Comparison of ENCODE assay signal across 8 mouse cellular contexts in the genomic region with DNA sequence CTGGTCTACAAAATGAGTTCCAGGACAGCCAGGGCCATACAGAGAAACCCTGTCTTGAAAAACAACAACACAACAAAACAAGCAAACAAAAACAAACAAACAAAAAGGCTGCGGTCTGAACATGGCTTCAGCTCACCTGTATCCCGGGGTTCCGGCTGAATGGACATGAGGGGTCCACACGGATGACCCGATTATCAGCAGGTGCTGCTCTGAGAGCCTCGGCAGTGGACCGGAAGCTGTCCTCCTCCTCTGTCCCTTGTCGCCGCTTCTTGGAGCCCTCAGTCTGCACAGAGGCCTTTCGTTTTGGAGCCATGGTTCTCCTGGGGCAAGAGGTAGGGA. TPM values are rescaled to one million over a fixed set of nuclear protein-coding genes. Genes with fewer than 3 reads are reported as not detected.
DNase-seq lines count a peak whose midpoint lies in the region; ATAC-seq and TF ChIP-seq lines count a peak whose summit lies in the region.

A gene (plus strand): TSS at position 301 of the 339 bp plus-strand sequence.

- 76% methylated on average over 10 of the region's 10 CpGs for WGBS in lung, embryonic 15.5 days
- WGBS in hindbrain, embryonic 14.5 days, result 85% methylated on average over 10 of the region's 10 CpGs
- WGBS in limb, embryonic 13.5 days, result 90% methylated on average over 10 of the region's 10 CpGs
- WGBS in neural tube, embryonic 14.5 days, result 92% methylated on average over 10 of the region's 10 CpGs

- no peak for ATAC-seq in lung, embryonic 15.5 days (ENCODE audit: borderline replicate concordance, extremely low read depth, low FRiP score, low TSS enrichment)
- no peak for ATAC-seq in hindbrain, embryonic 14.5 days (ENCODE audit: low FRiP score)
- ATAC-seq in limb, embryonic 13.5 days (ENCODE audit: low FRiP score, low read depth), result no peak
- ATAC-seq in neural tube, embryonic 14.5 days (ENCODE audit: low read depth), result no peak

- no peaks in the 10 kb centered on the region for H3K9me3 ChIP-seq in lung, embryonic 15.5 days
- H3K9me3 ChIP-seq in hindbrain, embryonic 14.5 days (ENCODE audit: control insufficient read depth, low read length), result no peaks in the 10 kb centered on the region
- no peaks in the 10 kb centered on the region for H3K9me3 ChIP-seq in limb, embryonic 13.5 days
- H3K9me3 ChIP-seq in neural tube, embryonic 14.5 days (ENCODE audit: control insufficient read depth, low read length), result no peaks in the 10 kb centered on the region

- peak within 1 kb of the TSS; percentile 74 for H3K4me3 ChIP-seq in lung, embryonic 15.5 days
- peak within 1 kb of the TSS; percentile 76 for H3K4me3 ChIP-seq in gastrocnemius, adult 2 months
- no peak within 1 kb of the TSS for H3K4me3 ChIP-seq in hindbrain, embryonic 14.5 days (replicated peaks; ENCODE audit: low read length)
- peak within 1 kb of the TSS; percentile 79 for H3K4me3 ChIP-seq in limb, embryonic 13.5 days
- no peak within 1 kb of the TSS for H3K4me3 ChIP-seq in neural tube, embryonic 14.5 days (ENCODE audit: low read depth, low read length)

- no peak for TF ChIP-seq CTCF in gastrocnemius, adult 2 months (IDR thresholded peaks at IDR 0.05)

- peak within 1 kb of the TSS; percentile 76 for H3K27ac ChIP-seq in lung, embryonic 15.5 days
- peak within 1 kb of the TSS; percentile 96 for H3K27ac ChIP-seq in gastrocnemius, adult 2 months
- no peak within 1 kb of the TSS for H3K27ac ChIP-seq in hindbrain, embryonic 14.5 days
- peak within 1 kb of the TSS; percentile 62 for H3K27ac ChIP-seq in limb, embryonic 13.5 days
- H3K27ac ChIP-seq in neural tube, embryonic 14.5 days (ENCODE audit: low read depth, low read length), result no peak within 1 kb of the TSS

- intact Hi-C loops in gastrocnemius, adult 2 months (cut with DNase I), result loop anchor here (1.0 to 5.0 kb wide), 6 partner anchors 27 to 195 kb away; a partner anchor contains a TSS

- 0 out of 2 replicates have a peak, but pooled peaks cover under 1% of the 10 kb centered on the region for H3K36me3 ChIP-seq in lung, embryonic 15.5 days
- H3K36me3 ChIP-seq in hindbrain, embryonic 14.5 days (replicated peaks; ENCODE audit: control insufficient read depth, insufficient read depth), result peaks cover 4% of the 10 kb centered on the region; the same call in 1 of the 2 replicates
- H3K36me3 ChIP-seq in limb, embryonic 13.5 days, result peaks cover 13% of the 10 kb centered on the region
- H3K36me3 ChIP-seq in neural tube, embryonic 14.5 days (ENCODE audit: control insufficient read depth, insufficient read depth, low read length), result peaks cover 2% of the 10 kb centered on the region; the same call in 1 of the 2 replicates

- no peak for DNase-seq in lung, adult 18-20 months
- no peak for DNase-seq in adrenal gland, postnatal 36 days
- peak; percentile 44 for DNase-seq in gastrocnemius, adult 2 months
- DNase-seq in hindbrain, embryonic 14.5 days (ENCODE audit: low spot score), result no peak
- no peak for DNase-seq in spleen, postnatal 14 days (ENCODE audit: low spot score in 2 of 2)

- H3K4me1 ChIP-seq in lung, embryonic 15.5 days, result peaks cover 59% of the 10 kb centered on the region
- peaks cover 12% of the 10 kb centered on the region for H3K4me1 ChIP-seq in hindbrain, embryonic 14.5 days (replicated peaks; ENCODE audit: control insufficient read depth, insufficient read depth, low read length)
- H3K4me1 ChIP-seq in limb, embryonic 13.5 days, result peaks cover 39% of the 10 kb centered on the region
- H3K4me1 ChIP-seq in neural tube, embryonic 14.5 days (ENCODE audit: control insufficient read depth, insufficient read depth, low read length), result peaks cover 9% of the 10 kb centered on the region

- H3K27me3 ChIP-seq in lung, embryonic 15.5 days, result no peaks in the 10 kb centered on the region
- H3K27me3 ChIP-seq in hindbrain, embryonic 14.5 days (ENCODE audit: control insufficient read depth, insufficient read depth, low read length), result peaks cover 3% of the 10 kb centered on the region; the same call in 1 of the 2 replicates
- no peaks in the 10 kb centered on the region for H3K27me3 ChIP-seq in limb, embryonic 13.5 days
- no peaks in the 10 kb centered on the region for H3K27me3 ChIP-seq in neural tube, embryonic 14.5 days (ENCODE audit: control insufficient read depth, insufficient read depth, low read length)

- H3K4me2 ChIP-seq in lung, embryonic 15.5 days, result peak within 1 kb of the TSS; percentile 48
- H3K4me2 ChIP-seq in hindbrain, embryonic 14.5 days (replicated peaks), result peak within 1 kb of the TSS; percentile 28
- peak within 1 kb of the TSS; percentile 52 for H3K4me2 ChIP-seq in limb, embryonic 13.5 days (replicated peaks)
- peak within 1 kb of the TSS; percentile 21; the same call in 1 of the 2 replicates for H3K4me2 ChIP-seq in neural tube, embryonic 14.5 days (ENCODE audit: low read depth, low read length)

- peak within 1 kb of the TSS; percentile 23 for H3K9ac ChIP-seq in lung, embryonic 15.5 days
- 0 out of 2 replicates have a peak within 1 kb of the TSS, but pooled peaks have one; percentile 31 for H3K9ac ChIP-seq in hindbrain, embryonic 14.5 days
- H3K9ac ChIP-seq in limb, embryonic 13.5 days, result peak within 1 kb of the TSS; percentile 46; the same call in 1 of the 2 replicates
- no peak within 1 kb of the TSS for H3K9ac ChIP-seq in neural tube, embryonic 14.5 days (replicated peaks; ENCODE audit: low read depth, low read length)

RNA-seq across cellular contexts. Expression of the gene that starts here (rescaled TPM):
- 48.7 and 50.7 TPM in 2 replicates for polyA plus RNA-seq in lung, embryonic 15.5 days (2015; fragmentation: Nextera tagmentation; extraction: Ambion mirVana)
- 10 to 100 TPM; 28.0 to 37.2 TPM for total RNA-seq in adrenal gland, postnatal 36 days (2021)
- total RNA-seq in gastrocnemius, adult 2 months (2021), result 10 to 100 TPM; 23.9 to 24.7 TPM
- polyA plus RNA-seq in hindbrain, embryonic 14.5 days (2014; fragmentation: Nextera tagmentation; extraction: Ambion mirVana), result 34.5 and 35.7 TPM in 2 replicates
- polyA plus RNA-seq in limb, embryonic 13.5 days (2015; fragmentation: Nextera tagmentation; extraction: Ambion mirVana), result 49.0 and 50.2 TPM in 2 replicates
- polyA plus RNA-seq in neural tube, embryonic 14.5 days (2014; fragmentation: Nextera tagmentation; extraction: Ambion mirVana), result 36.1 and 36.2 TPM in 2 replicates

Comparison
In these comparisons a context has a peak if more than half of its experiments do, and no peak if none do; other contexts are left out.
1. H3K27ac ChIP-seq: peak in lung, embryonic 15.5 days (single experiment), gastrocnemius, adult 2 months (single experiment) and limb, embryonic 13.5 days (single experiment); none in hindbrain, embryonic 14.5 days (single experiment) and neural tube, embryonic 14.5 days (single experiment).
2. H3K4me3 ChIP-seq: peak in lung, embryonic 15.5 days (single experiment), gastrocnemius, adult 2 months (single experiment) and limb, embryonic 13.5 days (single experiment); none in hindbrain, embryonic 14.5 days (single experiment) and neural tube, embryonic 14.5 days (single experiment).
3. Peak in every context shown above with its lines, with median percentiles within 50 percentile points of each other: H3K4me2 ChIP-seq.